Mouse (Mus musculus): ENCODE results near the gene Asb10. TPM values are rescaled to one million over a fixed set of nuclear protein-coding genes. Genes with fewer than 3 reads are reported as not detected.
"Not testable (repeated sequence)": the region's sequence is repeated elsewhere in the genome, so short reads cannot be mapped to it uniquely, and the experiment has no call there.

Gene Asb10
- polyA plus RNA-seq, 1 experiment from 2014 or later = 6.3 TPM

- peaks cover 8 to 14% of the 10 kb centered on the region in 2 experiments for H3K4me1 ChIP-seq (ENCODE audit: control insufficient read depth in 2 of 2, insufficient read depth in 2 of 2, low read length in 2 of 2)
- H3K4me2 ChIP-seq (ENCODE audit: low read length) = peak within 1 kb of the TSS; percentile 74
- peak; percentile 97 for ATAC-seq (ENCODE audit: insufficient number of reproducible peaks, insufficient read depth, low FRiP score, low read depth)
- H3K4me3 ChIP-seq (ENCODE audit: control insufficient read depth in 1 of 2, insufficient read depth in 1 of 2, low read depth in 1 of 2, low read length in 2 of 2) = peak within 1 kb of the TSS; percentile 69 to 92
- H3K27ac ChIP-seq (replicated peaks in 1 of 2; ENCODE audit: control insufficient read depth in 1 of 2, insufficient read depth in 1 of 2, low read depth in 2 of 2, low read length in 2 of 2) = peak within 1 kb of the TSS; percentile 88 to 90
- peak within 1 kb of the TSS; percentile 81 for H3K9ac ChIP-seq (ENCODE audit: low read length)
- WGBS = under 1% methylated on average over 48 of the region's 48 CpGs
- H3K27me3 ChIP-seq (ENCODE audit: control insufficient read depth, insufficient read depth, low read length) = no peaks in the 10 kb centered on the region
- H3K36me3 ChIP-seq (ENCODE audit: control insufficient read depth, insufficient read depth, low read length) = peaks cover 33% of the 10 kb centered on the region
- H3K9me3 ChIP-seq (ENCODE audit: control insufficient read depth, low read length) = no peaks in the 10 kb centered on the region
Observed at GRCm38 (mm10) chr5:24577183-24577929, 36.6 kb upstream of the Asb10 start, which contains the start of gene Abcf2. Gene Abcf2 (minus strand): TSS chr5:24577467.

GRCm38 (mm10) chr5:24576801-24577182, 36.0 kb upstream of the Asb10 start:
- Histone ChIP-seq H3K27ac (replicated peaks in 1 of 2; ENCODE audit: control insufficient read depth in 1 of 2, insufficient read depth in 1 of 2, low read depth in 2 of 2, low read length in 2 of 2) (peak overlapping the region; percentile 2 to 72; a peak in 3 of 4 replicates), H3K4me3 (ENCODE audit: control insufficient read depth in 1 of 2, insufficient read depth in 1 of 2, low read depth in 1 of 2, low read length in 2 of 2) (peak overlapping the region; percentile 69 to 92), H3K27me3 (ENCODE audit: control insufficient read depth, insufficient read depth, low read length) (no peaks in the 10 kb centered on the region), H3K36me3 (ENCODE audit: control insufficient read depth, insufficient read depth, low read length) (peaks cover 39% of the 10 kb centered on the region), H3K9ac (ENCODE audit: low read length) (peak overlapping the region; percentile 81), H3K4me1 (ENCODE audit: control insufficient read depth in 2 of 2, insufficient read depth in 2 of 2, low read length in 2 of 2) (peaks cover 8 to 14% of the 10 kb centered on the region in 2 experiments), H3K4me2 (ENCODE audit: low read length) (peak overlapping the region; percentile 74), H3K9me3 (ENCODE audit: control insufficient read depth, low read length) (no peaks in the 10 kb centered on the region)
- WGBS = under 1% methylated on average over 32 of the region's 32 CpGs
- peak; percentile 4; the same call in 1 of the 2 replicates for ATAC-seq (ENCODE audit: insufficient number of reproducible peaks, insufficient read depth, low FRiP score, low read depth)

- Histone ChIP-seq H3K4me2 (ENCODE audit: low read length) (peak overlapping the region; percentile 74), H3K4me1 (ENCODE audit: control insufficient read depth in 2 of 2, insufficient read depth in 2 of 2, low read length in 2 of 2) (peaks cover 8 to 14% of the 10 kb centered on the region in 2 experiments), H3K27me3 (ENCODE audit: control insufficient read depth, insufficient read depth, low read length) (no peaks in the 10 kb centered on the region), H3K36me3 (ENCODE audit: control insufficient read depth, insufficient read depth, low read length) (peaks cover 47% of the 10 kb centered on the region), H3K9me3 (ENCODE audit: control insufficient read depth, low read length) (no peaks in the 10 kb centered on the region), H3K4me3 (ENCODE audit: control insufficient read depth in 1 of 2, insufficient read depth in 1 of 2, low read depth in 1 of 2, low read length in 2 of 2) (no peak overlapping the region), H3K9ac (ENCODE audit: low read length) (peak overlapping the region; percentile 81; the same call in 1 of the 2 replicates), H3K27ac (replicated peaks in 1 of 2; ENCODE audit: control insufficient read depth in 1 of 2, insufficient read depth in 1 of 2, low read depth in 2 of 2, low read length in 2 of 2) (no peak overlapping the region)
- WGBS = 87% methylated on average over 1 of the region's 1 CpGs
- ATAC-seq (ENCODE audit: insufficient number of reproducible peaks, insufficient read depth, low FRiP score, low read depth) = no peak
Observed at GRCm38 (mm10) chr5:24575948-24576347, 35.2 kb upstream of the Asb10 start.

GRCm38 (mm10) chr5:24556709-24557108, 15.9 kb upstream of the Asb10 start, which contains the start of gene 4931409K22Rik:
Gene 4931409K22Rik (minus strand): TSS chr5:24556809.
- Histone ChIP-seq H3K27ac (replicated peaks in 1 of 2; ENCODE audit: control insufficient read depth in 1 of 2, insufficient read depth in 1 of 2, low read depth in 2 of 2, low read length in 2 of 2) (no peak within 1 kb of the TSS), H3K4me1 (ENCODE audit: control insufficient read depth in 2 of 2, insufficient read depth in 2 of 2, low read length in 2 of 2) (no peaks in the 10 kb centered on the region), H3K4me2 (ENCODE audit: low read length) (no peak within 1 kb of the TSS), H3K4me3 (ENCODE audit: control insufficient read depth in 1 of 2, insufficient read depth in 1 of 2, low read depth in 1 of 2, low read length in 2 of 2) (no peak within 1 kb of the TSS), H3K27me3 (ENCODE audit: control insufficient read depth, insufficient read depth, low read length) (peaks cover 5% of the 10 kb centered on the region), H3K9me3 (ENCODE audit: control insufficient read depth, low read length) (no peaks in the 10 kb centered on the region), H3K36me3 (ENCODE audit: control insufficient read depth, insufficient read depth, low read length) (no peaks in the 10 kb centered on the region), H3K9ac (ENCODE audit: low read length) (no peak within 1 kb of the TSS)
- no peak for ATAC-seq (ENCODE audit: insufficient number of reproducible peaks, insufficient read depth, low FRiP score, low read depth)
- 70% methylated on average over 2 of the region's 2 CpGs for WGBS

- Histone ChIP-seq H3K27me3 (ENCODE audit: control insufficient read depth, insufficient read depth, low read length) (peaks cover 10% of the 10 kb centered on the region), H3K4me1 (ENCODE audit: control insufficient read depth in 2 of 2, insufficient read depth in 2 of 2, low read length in 2 of 2) (peaks cover 8 to 12% of the 10 kb centered on the region in 2 experiments)
- not testable (repeated sequence) for H3K4me2 ChIP-seq (ENCODE audit: low read length); ATAC-seq (ENCODE audit: insufficient number of reproducible peaks, insufficient read depth, low FRiP score, low read depth); H3K27ac ChIP-seq (replicated peaks in 1 of 2; ENCODE audit: control insufficient read depth in 1 of 2, insufficient read depth in 1 of 2, low read depth in 2 of 2, low read length in 2 of 2); H3K9ac ChIP-seq (ENCODE audit: low read length); H3K36me3 ChIP-seq (ENCODE audit: control insufficient read depth, insufficient read depth, low read length); H3K9me3 ChIP-seq (ENCODE audit: control insufficient read depth, low read length); H3K4me3 ChIP-seq (ENCODE audit: control insufficient read depth in 1 of 2, insufficient read depth in 1 of 2, low read depth in 1 of 2, low read length in 2 of 2)
- 95% methylated on average over 7 of the region's 7 CpGs for WGBS
Observed at GRCm38 (mm10) chr5:24555335-24555734, 14.6 kb upstream of the Asb10 start.

GRCm38 (mm10) chr5:24553621-24554244, 13.0 kb upstream of the Asb10 start:
- Histone ChIP-seq H3K36me3 (ENCODE audit: control insufficient read depth, insufficient read depth, low read length) (no peaks in the 10 kb centered on the region), H3K4me1 (ENCODE audit: control insufficient read depth in 2 of 2, insufficient read depth in 2 of 2, low read length in 2 of 2) (peaks cover 8 to 12% of the 10 kb centered on the region in 2 experiments), H3K4me3 (ENCODE audit: control insufficient read depth in 1 of 2, insufficient read depth in 1 of 2, low read depth in 1 of 2, low read length in 2 of 2) (no peak overlapping the region), H3K27ac (replicated peaks in 1 of 2; ENCODE audit: control insufficient read depth in 1 of 2, insufficient read depth in 1 of 2, low read depth in 2 of 2, low read length in 2 of 2) (no peak overlapping the region), H3K9me3 (ENCODE audit: control insufficient read depth, low read length) (no peaks in the 10 kb centered on the region), H3K9ac (ENCODE audit: low read length) (no peak overlapping the region), H3K4me2 (ENCODE audit: low read length) (no peak overlapping the region), H3K27me3 (ENCODE audit: control insufficient read depth, insufficient read depth, low read length) (peaks cover 14% of the 10 kb centered on the region)
- 52% methylated on average over 5 of the region's 5 CpGs for WGBS
- ATAC-seq (ENCODE audit: insufficient number of reproducible peaks, insufficient read depth, low FRiP score, low read depth) = no peak

GRCm38 (mm10) chr5:24551317-24551688, 10.5 kb upstream of the Asb10 start:
- peaks cover 8 to 12% of the 10 kb centered on the region in 2 experiments for H3K4me1 ChIP-seq (ENCODE audit: control insufficient read depth in 2 of 2, insufficient read depth in 2 of 2, low read length in 2 of 2)
- peaks cover 14% of the 10 kb centered on the region for H3K27me3 ChIP-seq (ENCODE audit: control insufficient read depth, insufficient read depth, low read length)
- ATAC-seq (ENCODE audit: insufficient number of reproducible peaks, insufficient read depth, low FRiP score, low read depth) = no peak; the same call in 1 of the 2 replicates
- no peaks in the 10 kb centered on the region for H3K9me3 ChIP-seq (ENCODE audit: control insufficient read depth, low read length)
- H3K27ac ChIP-seq (replicated peaks in 1 of 2; ENCODE audit: control insufficient read depth in 1 of 2, insufficient read depth in 1 of 2, low read depth in 2 of 2, low read length in 2 of 2) = no peak overlapping the region
- WGBS = 58% methylated on average over 2 of the region's 2 CpGs
- 0 out of 4 replicates have a peak overlapping the region, but pooled peaks of 1 of the 2 experiments have one; percentile 1 for H3K4me3 ChIP-seq (ENCODE audit: control insufficient read depth in 1 of 2, insufficient read depth in 1 of 2, low read depth in 1 of 2, low read length in 2 of 2)
- H3K4me2 ChIP-seq (ENCODE audit: low read length) = peak overlapping the region; percentile 36
- no peak overlapping the region; the same call in 1 of the 2 replicates for H3K9ac ChIP-seq (ENCODE audit: low read length)
- H3K36me3 ChIP-seq (ENCODE audit: control insufficient read depth, insufficient read depth, low read length) = no peaks in the 10 kb centered on the region

Data from heart, embryonic 14.5 days (tissue).